Mouse (Mus musculus) kidney, postnatal 36 days (tissue): ENCODE results near the gene Aprt.

Source experiments
- DNase-seq, 2 experiments: peaks; one replicate each; pipeline ENCODE4 v3.0.0; 2021 to 2022; ENCODE audit warnings: mixed read lengths in 2 of 2

The Aprt gene

GRCm38 (mm10) chr8:122527937-122528336 is 48.8 kb downstream of the Aprt start:
- no peak for DNase-seq

GRCm38 (mm10) chr8:122526526-122527170 is 50.1 kb downstream of the Aprt start:
- peak; percentile 76 to 89 for DNase-seq

- no peak for DNase-seq
These were observed 50.6 kb downstream of the Aprt start for GRCm38 (mm10) chr8:122526084-122526483.

GRCm38 (mm10) chr8:122525004-122525403 is 51.7 kb downstream of the Aprt start:
- no peak for DNase-seq
